Mouse (Mus musculus): Measurements from ENCODE around the gene Rae1. TPM values are rescaled to one million over a fixed set of nuclear protein-coding genes. Genes with fewer than 3 reads are reported as not detected.

Rae1 gene
- 106 and 116 TPM in 2 replicates for polyA plus RNA-seq (2015; fragmentation: Nextera tagmentation; extraction: Ambion mirVana)

DNA sequence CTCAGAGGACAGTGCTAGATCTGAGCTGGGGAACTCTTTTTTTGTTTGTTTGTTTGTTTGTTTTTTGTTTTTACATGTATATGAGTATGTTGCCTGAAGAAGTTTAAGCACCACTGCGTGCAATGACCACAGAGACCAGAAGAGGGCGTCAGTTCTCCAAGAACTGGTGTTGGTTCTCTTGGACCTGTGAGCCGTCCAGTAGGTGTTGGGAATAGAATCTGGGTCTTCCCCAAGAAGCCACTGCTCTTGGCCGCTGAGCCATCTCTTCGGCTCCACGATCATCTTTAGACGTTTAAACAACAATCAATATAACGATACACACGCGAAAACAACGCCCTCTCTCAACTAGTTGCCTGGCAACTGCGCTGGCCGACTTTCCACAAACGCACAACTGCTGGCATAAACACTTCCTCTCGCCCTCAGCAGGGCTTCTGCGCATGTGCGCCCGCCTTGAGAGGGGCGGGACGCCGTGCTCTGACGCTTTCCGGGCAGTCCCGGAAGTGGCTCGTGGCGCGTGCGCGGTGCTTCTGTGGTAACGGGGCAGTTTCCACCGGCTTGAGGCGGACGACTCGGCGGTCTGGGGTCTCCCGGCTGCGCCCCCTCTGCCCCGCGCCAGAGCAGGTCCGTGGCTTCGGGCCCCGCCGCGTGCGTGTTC, at the start of gene Rae1:
TSS of gene Rae1 (plus strand) at position 488 of the 655 bp plus-strand sequence.
- H3K27ac ChIP-seq (ENCODE audit: low read depth, low read length), result peak within 1 kb of the TSS; percentile 85
- peak within 1 kb of the TSS; percentile 93 for H3K9ac ChIP-seq (ENCODE audit: low read depth, low read length)
- WGBS, result under 1% methylated on average over 45 of the region's 45 CpGs
- H3K9me3 ChIP-seq (ENCODE audit: control insufficient read depth, low read length), result no peaks in the 10 kb centered on the region
- no peaks in the 10 kb centered on the region for H3K27me3 ChIP-seq (replicated peaks; ENCODE audit: control insufficient read depth, insufficient read depth, low read length)
- H3K4me3 ChIP-seq (ENCODE audit: low read length), result peak within 1 kb of the TSS; percentile 95
- ATAC-seq, result peak; percentile 97
- peaks cover 9% of the 10 kb centered on the region for H3K4me1 ChIP-seq (ENCODE audit: control insufficient read depth, insufficient read depth, low read depth, low read length)
- H3K4me2 ChIP-seq (ENCODE audit: low read length), result peak within 1 kb of the TSS; percentile 84
- peaks cover 14% of the 10 kb centered on the region for H3K36me3 ChIP-seq (ENCODE audit: control insufficient read depth, insufficient read depth, low read length)

- no peak for ATAC-seq
- no peaks in the 10 kb centered on the region for H3K36me3 ChIP-seq (ENCODE audit: control insufficient read depth, insufficient read depth, low read length)
- no peak overlapping the region for H3K4me3 ChIP-seq (ENCODE audit: low read length)
- H3K9ac ChIP-seq (ENCODE audit: low read depth, low read length), result no peak overlapping the region
- WGBS, result 52% methylated on average over 9 of the region's 9 CpGs
- H3K27ac ChIP-seq (ENCODE audit: low read depth, low read length), result no peak overlapping the region
- H3K9me3 ChIP-seq (ENCODE audit: control insufficient read depth, low read length), result no peaks in the 10 kb centered on the region
- no peaks in the 10 kb centered on the region for H3K27me3 ChIP-seq (replicated peaks; ENCODE audit: control insufficient read depth, insufficient read depth, low read length)
- no peak overlapping the region for H3K4me2 ChIP-seq (ENCODE audit: low read length)
- peaks cover 2% of the 10 kb centered on the region for H3K4me1 ChIP-seq (ENCODE audit: control insufficient read depth, insufficient read depth, low read depth, low read length)
Observed at GRCm38 (mm10) chr2:172950119-172950676, 49.7 kb upstream of the Rae1 start.

DNA sequence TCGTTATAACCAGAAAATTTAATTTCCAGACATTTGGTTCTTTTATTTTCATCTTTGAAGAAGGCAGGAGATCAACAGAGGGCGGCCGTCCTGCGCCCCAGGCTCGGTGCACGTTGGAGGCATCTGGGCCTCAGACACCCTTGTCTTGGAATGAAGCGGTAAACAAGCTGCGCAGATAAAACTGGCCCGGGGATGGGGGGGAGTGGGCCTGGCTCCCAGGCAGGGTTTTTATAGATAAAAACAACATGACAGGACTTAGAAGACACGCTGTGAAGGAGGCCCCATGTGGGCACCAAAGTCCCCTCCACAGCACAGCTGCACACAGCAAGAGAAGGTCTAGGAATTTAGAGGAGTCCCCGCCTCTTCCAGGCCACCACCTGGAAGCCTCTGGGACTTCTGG, 49.2 kb upstream of the Rae1 start:
- H3K36me3 ChIP-seq (ENCODE audit: control insufficient read depth, insufficient read depth, low read length), result no peaks in the 10 kb centered on the region
- H3K27ac ChIP-seq (ENCODE audit: low read depth, low read length), result no peak overlapping the region
- ATAC-seq, result no peak
- peaks cover 2% of the 10 kb centered on the region for H3K4me1 ChIP-seq (ENCODE audit: control insufficient read depth, insufficient read depth, low read depth, low read length)
- no peaks in the 10 kb centered on the region for H3K9me3 ChIP-seq (ENCODE audit: control insufficient read depth, low read length)
- no peak overlapping the region for H3K4me3 ChIP-seq (ENCODE audit: low read length)
- no peak overlapping the region for H3K4me2 ChIP-seq (ENCODE audit: low read length)
- 29% methylated on average over 11 of the region's 11 CpGs for WGBS
- H3K27me3 ChIP-seq (replicated peaks; ENCODE audit: control insufficient read depth, insufficient read depth, low read length), result no peaks in the 10 kb centered on the region
- no peak overlapping the region for H3K9ac ChIP-seq (ENCODE audit: low read depth, low read length)

- 0 out of 2 replicates have a peak, but pooled peaks cover 4% of the 10 kb centered on the region for H3K9me3 ChIP-seq (ENCODE audit: control insufficient read depth, low read length)
- H3K27me3 ChIP-seq (replicated peaks; ENCODE audit: control insufficient read depth, insufficient read depth, low read length), result no peaks in the 10 kb centered on the region
- no peaks in the 10 kb centered on the region for H3K36me3 ChIP-seq (ENCODE audit: control insufficient read depth, insufficient read depth, low read length)
- H3K9ac ChIP-seq (ENCODE audit: low read depth, low read length), result no peak overlapping the region
- WGBS, result 85% methylated on average over 2 of the region's 2 CpGs
- peaks cover 2% of the 10 kb centered on the region for H3K4me1 ChIP-seq (ENCODE audit: control insufficient read depth, insufficient read depth, low read depth, low read length)
- no peak overlapping the region for H3K4me3 ChIP-seq (ENCODE audit: low read length)
- no peak overlapping the region for H3K27ac ChIP-seq (ENCODE audit: low read depth, low read length)
- H3K4me2 ChIP-seq (ENCODE audit: low read length), result no peak overlapping the region
- ATAC-seq, result no peak
Observed at GRCm38 (mm10) chr2:172951976-172952375, 47.9 kb upstream of the Rae1 start.

GRCm38 (mm10) chr2:172958579-172958978, 41.3 kb upstream of the Rae1 start:
- ATAC-seq, result peak; percentile 74
- Histone ChIP-seq H3K27me3 (replicated peaks; ENCODE audit: control insufficient read depth, insufficient read depth, low read length) (no peaks in the 10 kb centered on the region), H3K9ac (ENCODE audit: low read depth, low read length) (no peak overlapping the region), H3K4me2 (ENCODE audit: low read length) (no peak overlapping the region), H3K36me3 (ENCODE audit: control insufficient read depth, insufficient read depth, low read length) (no peaks in the 10 kb centered on the region), H3K4me3 (ENCODE audit: low read length) (no peak overlapping the region), H3K27ac (ENCODE audit: low read depth, low read length) (no peak overlapping the region), H3K4me1 (ENCODE audit: control insufficient read depth, insufficient read depth, low read depth, low read length) (no peaks in the 10 kb centered on the region), H3K9me3 (ENCODE audit: control insufficient read depth, low read length) (0 out of 2 replicates have a peak, but pooled peaks cover 5% of the 10 kb centered on the region)
- 8% methylated on average over 5 of the region's 5 CpGs for WGBS

DNA sequence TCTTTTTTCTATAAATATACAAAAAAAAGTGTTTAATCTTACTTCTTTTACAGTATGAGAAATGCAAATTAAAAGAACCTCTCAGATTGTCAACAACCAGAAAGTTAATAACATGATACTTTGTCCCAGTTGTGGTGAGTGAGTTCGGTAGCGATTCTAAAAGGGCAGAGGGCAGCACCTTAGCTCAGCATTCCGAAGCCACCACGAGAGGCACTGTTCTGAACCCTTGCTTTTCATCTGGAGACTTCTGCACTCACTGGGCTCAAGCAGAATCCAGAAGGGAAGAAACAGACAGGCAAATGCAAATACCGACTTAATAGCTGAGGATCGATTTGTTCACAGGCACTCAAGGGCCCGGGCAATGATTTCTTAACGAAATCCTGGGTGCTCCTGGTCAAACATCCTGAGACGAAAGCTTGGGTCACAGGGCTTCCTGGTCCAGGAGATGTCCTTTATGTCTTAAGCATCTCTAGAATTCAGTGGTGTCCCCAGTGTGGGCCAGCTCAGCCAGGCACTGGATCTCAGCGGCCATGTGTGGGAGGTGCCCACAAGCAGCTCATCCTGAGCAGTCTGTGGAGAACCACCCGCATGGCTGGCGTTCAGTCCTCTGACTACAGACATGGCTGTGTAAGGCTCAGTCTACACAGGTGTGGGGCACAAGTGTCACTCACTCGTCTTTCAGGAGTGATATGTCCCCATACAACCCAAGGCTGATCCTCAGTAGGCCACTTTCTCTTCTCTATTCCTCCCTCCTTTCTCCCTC, 40.7 kb upstream of the Rae1 start:
- Histone ChIP-seq H3K27ac (ENCODE audit: low read depth, low read length) (no peak overlapping the region), H3K4me1 (ENCODE audit: control insufficient read depth, insufficient read depth, low read depth, low read length) (no peaks in the 10 kb centered on the region), H3K9ac (ENCODE audit: low read depth, low read length) (no peak overlapping the region), H3K36me3 (ENCODE audit: control insufficient read depth, insufficient read depth, low read length) (no peaks in the 10 kb centered on the region), H3K9me3 (ENCODE audit: control insufficient read depth, low read length) (0 out of 2 replicates have a peak, but pooled peaks cover 5% of the 10 kb centered on the region), H3K4me2 (ENCODE audit: low read length) (no peak overlapping the region), H3K27me3 (replicated peaks; ENCODE audit: control insufficient read depth, insufficient read depth, low read length) (no peaks in the 10 kb centered on the region), H3K4me3 (ENCODE audit: low read length) (no peak overlapping the region)
- no peak for ATAC-seq
- WGBS, result 54% methylated on average over 13 of the region's 13 CpGs

DNA sequence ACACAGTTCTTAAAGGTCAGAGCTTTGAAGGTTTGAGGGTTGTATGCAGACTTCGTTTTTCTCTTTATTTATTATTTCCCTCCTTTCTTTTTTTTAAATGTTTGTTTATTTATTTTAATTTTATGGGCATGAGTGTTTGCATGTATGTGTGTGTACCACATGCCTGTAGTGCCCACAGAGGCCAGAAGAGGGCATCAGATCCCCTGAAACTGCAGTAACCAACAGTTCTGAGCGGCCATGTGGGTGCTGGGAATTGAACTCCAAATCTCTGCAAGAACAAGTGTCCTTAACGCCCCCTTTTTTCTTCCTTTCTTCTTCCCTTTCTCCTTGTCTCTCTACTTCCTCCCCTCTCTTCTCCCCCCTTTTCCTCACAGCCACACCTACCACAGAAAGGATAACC, 39.6 kb upstream of the Rae1 start:
- no peak for ATAC-seq
- H3K4me3 ChIP-seq (ENCODE audit: low read length), result no peak overlapping the region
- no peak overlapping the region for H3K27ac ChIP-seq (ENCODE audit: low read depth, low read length)
- H3K27me3 ChIP-seq (replicated peaks; ENCODE audit: control insufficient read depth, insufficient read depth, low read length), result no peaks in the 10 kb centered on the region
- no peak overlapping the region for H3K9ac ChIP-seq (ENCODE audit: low read depth, low read length)
- no peaks in the 10 kb centered on the region for H3K36me3 ChIP-seq (ENCODE audit: control insufficient read depth, insufficient read depth, low read length)
- H3K4me2 ChIP-seq (ENCODE audit: low read length), result no peak overlapping the region
- H3K9me3 ChIP-seq (ENCODE audit: control insufficient read depth, low read length), result 0 out of 2 replicates have a peak, but pooled peaks cover 5% of the 10 kb centered on the region
- no peaks in the 10 kb centered on the region for H3K4me1 ChIP-seq (ENCODE audit: control insufficient read depth, insufficient read depth, low read depth, low read length)
- 83% methylated on average over 3 of the region's 3 CpGs for WGBS

GRCm38 (mm10) chr2:172961211-172961610, 38.7 kb upstream of the Rae1 start:
- Histone ChIP-seq H3K9ac (ENCODE audit: low read depth, low read length) (no peak overlapping the region), H3K4me2 (ENCODE audit: low read length) (no peak overlapping the region), H3K27me3 (replicated peaks; ENCODE audit: control insufficient read depth, insufficient read depth, low read length) (no peaks in the 10 kb centered on the region), H3K36me3 (ENCODE audit: control insufficient read depth, insufficient read depth, low read length) (no peaks in the 10 kb centered on the region), H3K27ac (ENCODE audit: low read depth, low read length) (no peak overlapping the region), H3K4me3 (ENCODE audit: low read length) (no peak overlapping the region), H3K9me3 (ENCODE audit: control insufficient read depth, low read length) (0 out of 2 replicates have a peak, but pooled peaks cover 5% of the 10 kb centered on the region), H3K4me1 (ENCODE audit: control insufficient read depth, insufficient read depth, low read depth, low read length) (no peaks in the 10 kb centered on the region)
- WGBS, result 48% methylated on average over 6 of the region's 6 CpGs
- ATAC-seq, result no peak

- H3K4me1 ChIP-seq (ENCODE audit: control insufficient read depth, insufficient read depth, low read depth, low read length), result no peaks in the 10 kb centered on the region
- WGBS, result 46% methylated on average over 11 of the region's 11 CpGs
- H3K9me3 ChIP-seq (ENCODE audit: control insufficient read depth, low read length), result no peaks in the 10 kb centered on the region
- no peak overlapping the region for H3K4me2 ChIP-seq (ENCODE audit: low read length)
- H3K9ac ChIP-seq (ENCODE audit: low read depth, low read length), result no peak overlapping the region
- H3K36me3 ChIP-seq (ENCODE audit: control insufficient read depth, insufficient read depth, low read length), result no peaks in the 10 kb centered on the region
- no peak for ATAC-seq
- no peak overlapping the region for H3K4me3 ChIP-seq (ENCODE audit: low read length)
- no peak overlapping the region for H3K27ac ChIP-seq (ENCODE audit: low read depth, low read length)
- H3K27me3 ChIP-seq (replicated peaks; ENCODE audit: control insufficient read depth, insufficient read depth, low read length), result no peaks in the 10 kb centered on the region
Observed at GRCm38 (mm10) chr2:172965249-172965648, 34.7 kb upstream of the Rae1 start.
